ENCODE assay signal across 19 mouse cellular contexts in genomic region chr10:4965768-4966167, GRCm38 (mm10).
A peak's percentile ranks its signal among the peaks of the same experiment; 100 is the strongest.
DNase-seq lines count a peak whose midpoint lies in the region; ATAC-seq and TF ChIP-seq lines count a peak whose summit lies in the region.
"Had no signal": no experiment of that assay in that cellular context is flagged by ENCODE, and none has a peak within 500 bp of the region (broad histone marks: within the 10 kb centered on the region; RNA-seq: fewer than 3 reads in every experiment).

No protein-coding gene starts in this region.

- H3K27ac ChIP-seq in forebrain, postnatal 0 days (ENCODE audit: low read depth, low read length) = no peak overlapping the region
- no peak overlapping the region for H3K27ac ChIP-seq in forebrain, embryonic 15.5 days (replicated peaks)
- H3K27ac ChIP-seq: embryonic facial prominence, embryonic 13.5 days; forebrain, embryonic 12.5 days; heart, adult 2 months; hindbrain, embryonic 10.5 days; hindbrain, embryonic 14.5 days had no signal

- no peak overlapping the region for H3K4me3 ChIP-seq in forebrain, postnatal 0 days (ENCODE audit: low read depth, low read length)
- no peak overlapping the region for H3K4me3 ChIP-seq in forebrain, embryonic 15.5 days
- H3K4me3 ChIP-seq: embryonic facial prominence, embryonic 13.5 days; forebrain, embryonic 12.5 days; heart, adult 2 months; heart, embryonic 12.5 days; hindbrain, embryonic 10.5 days had no signal

- no peaks in the 10 kb centered on the region for H3K36me3 ChIP-seq in forebrain, postnatal 0 days (ENCODE audit: insufficient read depth)
- H3K36me3 ChIP-seq in forebrain, embryonic 15.5 days = no peaks in the 10 kb centered on the region
- H3K36me3 ChIP-seq: embryonic facial prominence, embryonic 13.5 days; forebrain, embryonic 12.5 days; heart, embryonic 12.5 days; hindbrain, embryonic 10.5 days had no signal

- H3K27me3 ChIP-seq in forebrain, postnatal 0 days (ENCODE audit: insufficient read depth, low read length) = no peaks in the 10 kb centered on the region
- no peaks in the 10 kb centered on the region for H3K27me3 ChIP-seq in forebrain, embryonic 15.5 days
- H3K27me3 ChIP-seq: embryonic facial prominence, embryonic 13.5 days; forebrain, embryonic 12.5 days; heart, embryonic 12.5 days had no signal

- no peaks in the 10 kb centered on the region for H3K4me1 ChIP-seq in forebrain, postnatal 0 days (ENCODE audit: insufficient read depth)
- no peaks in the 10 kb centered on the region for H3K4me1 ChIP-seq in forebrain, embryonic 15.5 days
- H3K4me1 ChIP-seq: embryonic facial prominence, embryonic 13.5 days; forebrain, embryonic 12.5 days; heart, embryonic 12.5 days; hindbrain, embryonic 10.5 days had no signal

- intact Hi-C loops in left cerebral cortex, postnatal 25 days (cut with DNase I) = no loop called here

- no peak for TF ChIP-seq CTCF in forebrain, postnatal 0 days (IDR thresholded peaks at IDR 0.05; ENCODE audit: low read depth)

- no peak for ATAC-seq in forebrain, postnatal 0 days
- no peak for ATAC-seq in forebrain, embryonic 15.5 days (replicated peaks)

- no peak overlapping the region for H3K4me2 ChIP-seq in forebrain, postnatal 0 days (ENCODE audit: low read depth)
- H3K4me2 ChIP-seq in forebrain, embryonic 15.5 days (replicated peaks) = no peak overlapping the region
- H3K4me2 ChIP-seq: embryonic facial prominence, embryonic 13.5 days; forebrain, embryonic 12.5 days; heart, embryonic 12.5 days; hindbrain, embryonic 14.5 days had no signal

- no peak overlapping the region for H3K9ac ChIP-seq in forebrain, postnatal 0 days
- H3K9ac ChIP-seq in forebrain, embryonic 15.5 days (replicated peaks) = no peak overlapping the region
- H3K9ac ChIP-seq: embryonic facial prominence, embryonic 13.5 days; forebrain, embryonic 12.5 days; heart, embryonic 12.5 days; hindbrain, embryonic 14.5 days had no signal

- peak; percentile 3 for DNase-seq in forebrain, postnatal 0 days
- peak; percentile 5 for DNase-seq in layer of hippocampus, adult 9-11 months
- DNase-seq in layer of hippocampus, postnatal 10 days (ENCODE audit: low spot score in 2 of 2) = no peak
- DNase-seq in left cerebral cortex, postnatal 25 days (ENCODE audit: low spot score in 2 of 2) = peak; percentile 9 to 26
- DNase-seq in left cerebral cortex, adult 18-20 months (ENCODE audit: low spot score in 2 of 2) = no peak
- DNase-seq in right cerebral cortex, postnatal 25 days = peak; percentile 14
- DNase-seq in heart, adult 9 months (ENCODE audit: low spot score in 2 of 2) = no peak
- DNase-seq: adrenal gland, postnatal 10 days; B cell, adult 2 months; cerebellum, adult 11-12 months; cerebellum, adult 9-10 months; gastrocnemius, postnatal 14 days; heart, adult 2 months had no signal

- H3K9me3 ChIP-seq in forebrain, postnatal 0 days (ENCODE audit: low read length) = no peaks in the 10 kb centered on the region
- H3K9me3 ChIP-seq in forebrain, embryonic 15.5 days = no peaks in the 10 kb centered on the region
- H3K9me3 ChIP-seq: embryonic facial prominence, embryonic 13.5 days; forebrain, embryonic 12.5 days; heart, embryonic 12.5 days; hindbrain, embryonic 10.5 days had no signal

- WGBS in forebrain, postnatal 0 days = 19% methylated on average over 1 of the region's 1 CpGs
- WGBS in forebrain, embryonic 15.5 days = 23% methylated on average over 1 of the region's 1 CpGs

Comparison
In these comparisons a context has a peak if more than half of its experiments do, and no peak if none do; other contexts are left out.
1. DNase-seq: peak in forebrain, postnatal 0 days (single experiment), layer of hippocampus, adult 9-11 months (single experiment), left cerebral cortex, postnatal 25 days (2 of 2) and right cerebral cortex, postnatal 25 days (single experiment); none in layer of hippocampus, postnatal 10 days (0 of 2), left cerebral cortex, adult 18-20 months (0 of 2) and heart, adult 9 months (0 of 2).